Mouse (Mus musculus): ENCODE results near the gene Slc35c2. TPM values are rescaled to one million over a fixed set of nuclear protein-coding genes. Genes with fewer than 3 reads are reported as not detected.

The Slc35c2 gene
- polyA plus RNA-seq, 1 experiment from 2014 or later = 73.4 TPM

DNA sequence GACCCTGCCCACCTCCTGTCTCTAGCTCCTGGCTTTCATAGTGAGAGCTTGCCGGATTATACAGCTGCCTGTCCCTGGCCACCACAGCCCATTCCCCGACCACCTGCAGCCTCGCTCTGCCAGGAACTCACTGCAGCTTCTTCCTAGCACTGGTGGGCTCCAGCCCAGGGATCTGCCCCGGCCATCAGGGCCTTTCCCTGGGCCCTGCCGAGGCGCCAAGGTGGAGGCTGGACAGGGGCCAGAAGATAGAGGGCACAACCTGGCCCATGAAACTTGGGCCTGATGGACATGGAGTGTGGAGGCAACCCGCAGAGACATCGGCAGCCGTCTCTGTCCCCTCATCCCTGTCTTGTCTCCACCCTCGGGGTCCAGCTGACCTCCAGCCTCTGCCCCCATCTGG lies 31.5 kb downstream of the Slc35c2 start:
- Histone ChIP-seq H3K4me3 (ENCODE audit: low read length) (no peak overlapping the region), H3K4me2 (ENCODE audit: low read length) (no peak overlapping the region), H3K36me3 (ENCODE audit: control insufficient read depth, insufficient read depth, low read length) (no peaks in the 10 kb centered on the region), H3K9ac (ENCODE audit: low read depth, low read length) (no peak overlapping the region), H3K4me1 (ENCODE audit: control insufficient read depth, insufficient read depth, low read depth, low read length) (peaks cover 16% of the 10 kb centered on the region), H3K9me3 (ENCODE audit: control insufficient read depth, low read length) (no peaks in the 10 kb centered on the region), H3K27ac (ENCODE audit: low read depth, low read length) (no peak overlapping the region), H3K27me3 (replicated peaks; ENCODE audit: control insufficient read depth, insufficient read depth, low read length) (no peaks in the 10 kb centered on the region; the same call in 1 of the 2 replicates)
- 66% methylated on average over 10 of the region's 10 CpGs for WGBS
- no peak for ATAC-seq

DNA sequence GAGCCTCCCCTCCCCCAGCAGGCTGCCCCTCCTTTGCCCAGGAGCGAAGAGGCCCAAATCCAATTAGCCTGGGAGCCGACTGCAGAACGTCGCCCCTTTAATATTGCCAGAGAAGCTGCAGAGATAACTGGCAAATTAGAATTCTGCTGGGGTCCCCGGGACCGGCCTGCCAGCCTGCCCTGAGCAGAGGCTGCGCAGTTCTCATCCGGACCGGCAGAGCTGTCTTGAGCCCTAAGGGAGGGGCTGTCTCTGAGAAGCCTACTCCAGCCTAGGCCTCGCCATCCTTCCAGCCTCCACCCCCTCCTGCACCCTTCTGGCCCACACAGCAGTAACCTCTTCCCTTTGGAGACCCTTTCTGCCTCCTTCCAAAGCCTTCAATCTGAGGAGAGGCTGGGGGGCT lies 33.8 kb downstream of the Slc35c2 start:
- Histone ChIP-seq H3K4me3 (ENCODE audit: low read length) (no peak overlapping the region), H3K9ac (ENCODE audit: low read depth, low read length) (peak overlapping the region; percentile 24; the same call in 1 of the 2 replicates), H3K4me1 (ENCODE audit: control insufficient read depth, insufficient read depth, low read depth, low read length) (peaks cover 18% of the 10 kb centered on the region), H3K36me3 (ENCODE audit: control insufficient read depth, insufficient read depth, low read length) (no peaks in the 10 kb centered on the region), H3K27ac (ENCODE audit: low read depth, low read length) (no peak overlapping the region), H3K9me3 (ENCODE audit: control insufficient read depth, low read length) (no peaks in the 10 kb centered on the region), H3K27me3 (replicated peaks; ENCODE audit: control insufficient read depth, insufficient read depth, low read length) (no peaks in the 10 kb centered on the region; the same call in 1 of the 2 replicates), H3K4me2 (ENCODE audit: low read length) (0 out of 2 replicates have a peak overlapping the region, but pooled peaks have one; percentile 1)
- ATAC-seq = peak; percentile 56; the same call in 1 of the 2 replicates
- WGBS = 8% methylated on average over 10 of the region's 10 CpGs

DNA sequence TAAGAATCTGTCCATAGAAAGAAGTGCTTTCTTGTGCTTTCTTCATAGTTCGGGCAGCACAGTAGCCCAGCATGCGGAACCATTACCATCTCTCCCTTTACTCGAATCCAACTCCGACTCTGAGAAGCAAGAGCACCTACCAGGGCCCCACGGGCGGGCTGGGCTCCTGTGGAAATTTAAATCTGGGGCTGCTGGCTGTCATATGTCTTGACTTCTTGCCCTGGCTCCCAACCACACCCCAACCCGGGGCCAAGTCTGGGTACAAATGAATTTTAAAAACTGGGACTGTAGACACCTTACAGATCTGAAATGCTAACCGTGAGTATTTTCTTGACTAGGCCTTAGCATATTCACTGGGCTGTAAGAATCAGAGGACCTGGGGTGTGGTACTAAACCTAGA lies 34.4 kb downstream of the Slc35c2 start:
- Histone ChIP-seq H3K9ac (ENCODE audit: low read depth, low read length) (no peak overlapping the region), H3K4me3 (ENCODE audit: low read length) (no peak overlapping the region), H3K27me3 (replicated peaks; ENCODE audit: control insufficient read depth, insufficient read depth, low read length) (no peaks in the 10 kb centered on the region; the same call in 1 of the 2 replicates), H3K27ac (ENCODE audit: low read depth, low read length) (no peak overlapping the region), H3K4me1 (ENCODE audit: control insufficient read depth, insufficient read depth, low read depth, low read length) (peaks cover 15% of the 10 kb centered on the region), H3K36me3 (ENCODE audit: control insufficient read depth, insufficient read depth, low read length) (no peaks in the 10 kb centered on the region), H3K9me3 (ENCODE audit: control insufficient read depth, low read length) (no peaks in the 10 kb centered on the region), H3K4me2 (ENCODE audit: low read length) (no peak overlapping the region)
- WGBS = 80% methylated on average over 8 of the region's 8 CpGs
- ATAC-seq = no peak

DNA sequence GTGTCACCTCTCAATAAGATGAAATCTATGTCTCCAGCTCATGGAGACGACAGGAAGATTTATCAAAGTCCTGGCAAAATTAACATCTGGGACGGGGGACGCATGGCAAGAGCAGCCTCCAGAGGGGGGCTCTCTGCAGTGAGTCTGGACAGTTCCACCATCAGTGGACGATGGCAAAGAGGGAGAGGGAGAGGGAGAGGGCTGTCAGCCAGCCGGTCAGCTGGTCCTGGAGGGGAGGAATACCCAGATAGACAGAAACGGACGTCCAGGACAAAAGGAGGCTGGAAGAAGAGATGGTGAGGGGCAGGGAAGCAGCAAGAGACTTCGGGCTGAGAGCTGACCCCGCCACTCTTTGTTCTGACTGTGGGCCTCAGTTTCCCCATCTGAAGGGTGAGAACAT lies 34.9 kb downstream of the Slc35c2 start:
- H3K4me2 ChIP-seq (ENCODE audit: low read length) = no peak overlapping the region
- H3K9ac ChIP-seq (ENCODE audit: low read depth, low read length) = no peak overlapping the region
- 31% methylated on average over 9 of the region's 9 CpGs for WGBS
- H3K4me1 ChIP-seq (ENCODE audit: control insufficient read depth, insufficient read depth, low read depth, low read length) = peaks cover 15% of the 10 kb centered on the region
- no peaks in the 10 kb centered on the region for H3K9me3 ChIP-seq (ENCODE audit: control insufficient read depth, low read length)
- H3K4me3 ChIP-seq (ENCODE audit: low read length) = no peak overlapping the region
- ATAC-seq = no peak
- H3K27ac ChIP-seq (ENCODE audit: low read depth, low read length) = no peak overlapping the region
- H3K36me3 ChIP-seq (ENCODE audit: control insufficient read depth, insufficient read depth, low read length) = no peaks in the 10 kb centered on the region
- no peaks in the 10 kb centered on the region; the same call in 1 of the 2 replicates for H3K27me3 ChIP-seq (replicated peaks; ENCODE audit: control insufficient read depth, insufficient read depth, low read length)

DNA sequence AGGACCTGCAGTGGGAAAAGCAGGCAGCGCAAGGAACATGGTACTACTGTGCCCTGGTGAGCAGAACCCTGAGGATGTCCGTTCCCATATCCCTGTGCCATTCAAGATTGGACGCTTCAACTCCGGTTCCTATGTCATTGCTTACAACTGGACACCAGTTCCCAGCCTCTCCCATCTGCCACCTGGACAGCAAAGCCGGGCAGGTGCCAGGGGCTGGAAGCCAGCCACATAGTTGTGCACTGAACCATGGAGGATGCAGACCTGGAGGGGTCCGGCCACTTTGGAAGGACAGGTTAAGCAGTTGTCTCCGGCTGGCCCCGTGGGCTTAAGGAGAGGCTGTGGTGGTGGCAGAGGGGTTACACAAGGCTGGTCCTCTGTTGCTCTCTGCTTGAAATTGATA lies 35.3 kb downstream of the Slc35c2 start:
- ATAC-seq = no peak
- no peak overlapping the region for H3K27ac ChIP-seq (ENCODE audit: low read depth, low read length)
- H3K36me3 ChIP-seq (ENCODE audit: control insufficient read depth, insufficient read depth, low read length) = no peaks in the 10 kb centered on the region
- H3K4me2 ChIP-seq (ENCODE audit: low read length) = no peak overlapping the region
- no peak overlapping the region for H3K4me3 ChIP-seq (ENCODE audit: low read length)
- no peaks in the 10 kb centered on the region; the same call in 1 of the 2 replicates for H3K27me3 ChIP-seq (replicated peaks; ENCODE audit: control insufficient read depth, insufficient read depth, low read length)
- WGBS = 75% methylated on average over 8 of the region's 8 CpGs
- H3K9me3 ChIP-seq (ENCODE audit: control insufficient read depth, low read length) = no peaks in the 10 kb centered on the region
- H3K4me1 ChIP-seq (ENCODE audit: control insufficient read depth, insufficient read depth, low read depth, low read length) = peaks cover 15% of the 10 kb centered on the region
- H3K9ac ChIP-seq (ENCODE audit: low read depth, low read length) = no peak overlapping the region

DNA sequence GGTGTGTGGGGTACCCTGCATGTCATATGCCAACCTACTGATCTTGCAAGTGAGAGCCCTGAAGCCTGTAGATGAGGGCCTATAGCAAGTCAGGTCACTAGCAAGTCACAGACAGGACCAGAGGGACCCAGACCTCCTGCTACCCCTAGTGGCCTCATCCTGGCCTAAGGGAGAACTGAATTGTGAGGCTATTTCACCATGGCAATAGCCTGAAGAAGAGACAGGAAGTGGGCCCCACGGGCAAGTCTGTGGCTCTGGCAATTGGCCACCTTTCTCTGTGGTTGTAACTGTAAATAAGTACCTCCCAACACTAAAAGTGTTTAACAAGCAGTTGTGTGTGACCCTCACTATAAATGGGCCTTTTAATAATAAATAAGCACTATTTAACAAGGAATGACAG lies 36.8 kb downstream of the Slc35c2 start:
- WGBS = 48% methylated on average over 1 of the region's 1 CpGs
- Histone ChIP-seq H3K4me1 (ENCODE audit: control insufficient read depth, insufficient read depth, low read depth, low read length) (peaks cover 13% of the 10 kb centered on the region), H3K9me3 (ENCODE audit: control insufficient read depth, low read length) (no peaks in the 10 kb centered on the region), H3K4me3 (ENCODE audit: low read length) (no peak overlapping the region), H3K36me3 (ENCODE audit: control insufficient read depth, insufficient read depth, low read length) (no peaks in the 10 kb centered on the region), H3K27me3 (replicated peaks; ENCODE audit: control insufficient read depth, insufficient read depth, low read length) (no peaks in the 10 kb centered on the region; the same call in 1 of the 2 replicates), H3K4me2 (ENCODE audit: low read length) (no peak overlapping the region), H3K27ac (ENCODE audit: low read depth, low read length) (no peak overlapping the region), H3K9ac (ENCODE audit: low read depth, low read length) (no peak overlapping the region)
- no peak for ATAC-seq

DNA sequence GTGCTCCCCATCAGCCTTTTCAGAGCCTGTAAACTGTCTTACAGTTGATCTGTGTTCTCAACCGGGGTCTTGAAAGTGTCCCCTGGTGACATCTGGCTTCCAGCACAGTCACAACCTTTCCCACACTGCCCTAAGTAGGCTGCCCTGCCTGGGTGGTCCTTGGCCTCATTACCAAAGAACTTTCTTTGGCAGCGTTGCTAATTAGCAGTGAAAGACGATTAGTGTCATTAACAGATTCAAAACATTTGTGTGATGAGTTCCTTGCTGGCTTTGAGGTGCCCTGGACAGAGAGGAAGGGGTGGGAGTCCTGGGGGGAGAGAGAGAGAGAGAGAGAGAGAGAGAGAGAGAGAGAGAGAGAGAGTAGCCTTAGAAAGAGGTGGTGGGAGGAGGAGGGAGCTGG lies 38.7 kb downstream of the Slc35c2 start:
- H3K9ac ChIP-seq (ENCODE audit: low read depth, low read length) = no peak overlapping the region
- H3K27me3 ChIP-seq (replicated peaks; ENCODE audit: control insufficient read depth, insufficient read depth, low read length) = no peaks in the 10 kb centered on the region; the same call in 1 of the 2 replicates
- H3K27ac ChIP-seq (ENCODE audit: low read depth, low read length) = no peak overlapping the region
- WGBS = 7% methylated on average over 3 of the region's 3 CpGs
- H3K4me2 ChIP-seq (ENCODE audit: low read length) = no peak overlapping the region
- peaks cover 8% of the 10 kb centered on the region for H3K4me1 ChIP-seq (ENCODE audit: control insufficient read depth, insufficient read depth, low read depth, low read length)
- H3K36me3 ChIP-seq (ENCODE audit: control insufficient read depth, insufficient read depth, low read length) = no peaks in the 10 kb centered on the region
- ATAC-seq = peak; percentile 32; the same call in 1 of the 2 replicates
- H3K9me3 ChIP-seq (ENCODE audit: control insufficient read depth, low read length) = no peaks in the 10 kb centered on the region
- no peak overlapping the region for H3K4me3 ChIP-seq (ENCODE audit: low read length)

DNA sequence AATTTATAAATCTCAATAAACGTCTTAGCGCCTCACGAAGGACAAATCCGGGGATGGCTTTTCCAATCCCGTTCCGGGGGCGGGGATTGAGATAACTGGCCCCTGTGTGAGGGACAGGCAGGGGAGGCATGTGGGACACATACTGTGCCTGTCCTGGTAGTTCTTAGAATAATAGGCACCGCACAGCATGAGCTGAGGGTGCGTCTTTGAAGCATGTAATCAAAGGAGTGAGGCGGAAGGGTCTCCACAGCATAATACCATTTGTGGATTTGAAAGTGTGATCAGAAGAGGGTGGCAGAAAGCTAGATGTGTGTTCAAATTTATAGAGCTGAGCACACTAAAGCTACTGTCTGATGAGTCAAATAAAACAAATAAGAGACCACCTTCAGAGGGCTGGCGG lies 41.3 kb downstream of the Slc35c2 start:
- Histone ChIP-seq H3K4me2 (ENCODE audit: low read length) (no peak overlapping the region), H3K4me1 (ENCODE audit: control insufficient read depth, insufficient read depth, low read depth, low read length) (peaks cover 18% of the 10 kb centered on the region), H3K36me3 (ENCODE audit: control insufficient read depth, insufficient read depth, low read length) (no peaks in the 10 kb centered on the region), H3K27me3 (replicated peaks; ENCODE audit: control insufficient read depth, insufficient read depth, low read length) (no peaks in the 10 kb centered on the region), H3K9ac (ENCODE audit: low read depth, low read length) (no peak overlapping the region), H3K4me3 (ENCODE audit: low read length) (no peak overlapping the region), H3K27ac (ENCODE audit: low read depth, low read length) (no peak overlapping the region), H3K9me3 (ENCODE audit: control insufficient read depth, low read length) (no peaks in the 10 kb centered on the region)
- ATAC-seq = no peak
- WGBS = 16% methylated on average over 11 of the region's 11 CpGs

DNA sequence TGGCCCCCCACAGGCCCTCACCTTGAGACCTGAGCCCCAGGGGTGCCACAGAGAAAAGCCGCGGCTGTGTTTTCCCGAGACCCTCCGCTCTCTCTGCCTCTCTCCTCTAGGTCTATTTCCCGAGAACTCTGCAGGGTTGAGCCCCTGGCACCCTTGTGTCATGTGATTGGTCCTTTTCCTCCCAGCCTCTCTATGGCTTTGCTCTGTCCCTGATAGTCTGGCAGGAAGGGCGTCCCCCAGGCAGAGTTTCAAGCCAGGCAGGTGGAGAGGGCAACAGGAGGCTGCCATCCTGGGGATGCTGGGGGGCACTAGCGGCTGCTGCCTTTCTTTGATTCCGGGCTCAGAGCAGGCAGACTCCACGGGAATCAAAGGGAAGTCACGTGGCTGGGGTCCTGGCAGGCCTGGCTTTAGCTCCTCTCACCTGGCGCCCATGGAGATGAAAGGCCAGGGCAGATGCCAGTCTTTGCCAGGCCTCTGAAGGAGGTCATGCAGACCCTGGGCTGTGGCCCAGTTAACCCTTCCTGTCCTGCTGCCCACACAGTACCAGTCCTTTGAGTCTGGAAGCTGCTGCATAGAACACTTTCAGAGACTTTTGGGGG lies 44.4 kb downstream of the Slc35c2 start:
- Histone ChIP-seq H3K4me3 (ENCODE audit: low read length) (no peak overlapping the region), H3K27me3 (replicated peaks; ENCODE audit: control insufficient read depth, insufficient read depth, low read length) (peaks cover 14% of the 10 kb centered on the region), H3K36me3 (ENCODE audit: control insufficient read depth, insufficient read depth, low read length) (no peaks in the 10 kb centered on the region), H3K9ac (ENCODE audit: low read depth, low read length) (peak overlapping the region; percentile 39; the same call in 1 of the 2 replicates), H3K4me2 (ENCODE audit: low read length) (peak overlapping the region; percentile 34), H3K27ac (ENCODE audit: low read depth, low read length) (peak overlapping the region; percentile 55), H3K4me1 (ENCODE audit: control insufficient read depth, insufficient read depth, low read depth, low read length) (peaks cover 19% of the 10 kb centered on the region), H3K9me3 (ENCODE audit: control insufficient read depth, low read length) (no peaks in the 10 kb centered on the region)
- ATAC-seq = no peak
- 7% methylated on average over 11 of the region's 11 CpGs for WGBS
